Mouse (Mus musculus) hindbrain, embryonic 10.5 days (tissue): ENCODE measurements around the gene Slc2a8. TPM values are rescaled to one million over a fixed set of nuclear protein-coding genes. Genes with fewer than 3 reads are reported as not detected.

ENCODE experiments used
- DNase-seq: peaks from one replicate; pipeline ENCODE4 v3.0.0-alpha.2; 2017; ENCODE audit warnings: low spot score
- H3K27ac ChIP-seq: fragments of 300-500 bp; sonication (generic); 2 replicates; pipeline ENCODE4 v1.5.1; 2016; ENCODE audit warnings: mild to moderate bottlenecking, moderate library complexity
- H3K27me3 ChIP-seq: fragments of 300-500 bp; sonication (generic); 2 replicates; pipeline ENCODE4 v1.6.1; 2016; ENCODE audit warnings: mild to moderate bottlenecking; ENCODE audit not compliant: poor library complexity, insufficient read depth, severe bottlenecking
- H3K36me3 ChIP-seq: fragments of 300-500 bp; sonication (generic); 2 replicates; pipeline ENCODE4 v1.6.1; 2016; ENCODE audit warnings: mild to moderate bottlenecking, moderate library complexity
- H3K4me1 ChIP-seq: fragments of 300-500 bp; sonication (generic); replicated peaks from 2 replicates; pipeline ENCODE4 v1.6.1; 2016; ENCODE audit warnings: mild to moderate bottlenecking
- H3K4me3 ChIP-seq: fragments of 300-500 bp; sonication (generic); 2 replicates; pipeline ENCODE4 v1.5.1; 2016; ENCODE audit warnings: mild to moderate bottlenecking, moderate library complexity
- H3K9me3 ChIP-seq: fragments of 300-500 bp; sonication (generic); 2 replicates; pipeline ENCODE4 v1.6.1; 2016; ENCODE audit warnings: mild to moderate bottlenecking, moderate library complexity
- WGBS: fragments of 180-500 bp; shearing (Covaris S2); methylation state at CpG from one replicate; pipeline ENCODE4 v1.1.7; 2016; 5-methylcytosine and 5-hydroxymethylcytosine counted together
- polyA plus RNA-seq: library from polyadenylated mRNA; unstranded; fragments of >200 nt; fragmentation: Nextera tagmentation; extraction: Ambion mirVana; gene quantifications from 2 replicates; pipeline ENCODE4 v1.2.1, GENCODE M21; 2016

Gene Slc2a8
- polyA plus RNA-seq, 1 experiment from 2014 or later: 27.4 TPM

DNA sequence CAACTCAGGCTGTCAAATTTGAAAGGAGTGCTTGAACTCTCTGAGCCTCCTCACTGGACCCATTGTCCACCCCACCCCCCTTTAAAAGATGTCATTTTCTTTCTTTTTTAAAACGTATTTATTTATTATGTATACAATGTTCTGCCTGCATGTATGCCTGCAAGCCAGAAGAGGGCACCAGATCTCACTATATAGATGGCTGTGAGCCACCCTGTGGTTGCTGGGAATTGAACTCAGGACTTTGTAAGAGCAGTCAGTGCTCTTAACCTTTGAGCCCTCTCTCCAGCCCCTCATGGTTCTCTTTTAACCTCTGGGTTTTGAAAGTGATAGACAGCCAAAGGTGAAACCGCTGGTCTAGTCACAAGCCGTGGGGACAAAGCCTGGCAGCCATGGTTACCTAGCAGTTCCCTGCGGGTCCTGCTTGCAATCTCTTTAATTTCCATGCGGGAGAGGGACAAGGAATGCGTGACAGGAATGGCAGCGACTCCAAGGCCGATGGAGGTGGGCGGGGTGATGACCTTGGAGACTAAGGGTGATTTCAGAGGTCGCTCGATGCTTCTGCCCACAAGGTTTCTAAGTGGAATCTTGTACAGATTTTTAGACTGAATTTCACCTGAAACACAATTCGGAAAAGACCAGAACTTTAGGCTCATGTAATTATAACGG, 8.4 kb upstream of the Slc2a8 start:
- H3K36me3 ChIP-seq: no peaks in the 10 kb centered on the region
- no peak overlapping the region for H3K27ac ChIP-seq
- H3K4me1 ChIP-seq: peaks cover 3% of the 10 kb centered on the region; the same call in 1 of the 2 replicates
- DNase-seq: no peak
- H3K27me3 ChIP-seq: no peaks in the 10 kb centered on the region
- no peaks in the 10 kb centered on the region for H3K9me3 ChIP-seq
- H3K4me3 ChIP-seq: no peak overlapping the region
- 52% methylated on average over 13 of the region's 13 CpGs for WGBS

DNA sequence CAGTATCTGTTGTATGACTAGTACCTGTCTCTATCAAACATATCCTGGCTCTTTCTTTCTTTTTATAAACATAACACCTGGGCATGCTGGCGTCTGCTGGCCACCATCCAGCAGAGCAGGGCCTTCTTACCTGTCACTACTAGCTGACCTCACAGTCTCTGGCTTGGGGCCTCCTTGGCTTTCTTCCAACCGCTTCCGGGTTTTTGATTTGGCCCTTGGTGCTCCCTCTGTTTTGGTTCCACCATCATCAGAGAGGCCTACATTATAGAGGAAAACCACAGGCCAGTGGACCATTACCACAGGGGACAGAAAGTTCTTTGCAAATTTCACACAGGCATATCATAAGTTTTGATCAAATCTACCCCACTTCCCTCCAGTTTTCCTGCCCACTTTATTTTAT, 7.5 kb upstream of the Slc2a8 start:
- Histone ChIP-seq H3K27me3 (no peaks in the 10 kb centered on the region), H3K27ac (no peak overlapping the region), H3K9me3 (no peaks in the 10 kb centered on the region), H3K36me3 (no peaks in the 10 kb centered on the region), H3K4me3 (no peak overlapping the region), H3K4me1 (peaks cover 3% of the 10 kb centered on the region; the same call in 1 of the 2 replicates)
- no peak for DNase-seq
- WGBS: 78% methylated on average over 3 of the region's 3 CpGs

DNA sequence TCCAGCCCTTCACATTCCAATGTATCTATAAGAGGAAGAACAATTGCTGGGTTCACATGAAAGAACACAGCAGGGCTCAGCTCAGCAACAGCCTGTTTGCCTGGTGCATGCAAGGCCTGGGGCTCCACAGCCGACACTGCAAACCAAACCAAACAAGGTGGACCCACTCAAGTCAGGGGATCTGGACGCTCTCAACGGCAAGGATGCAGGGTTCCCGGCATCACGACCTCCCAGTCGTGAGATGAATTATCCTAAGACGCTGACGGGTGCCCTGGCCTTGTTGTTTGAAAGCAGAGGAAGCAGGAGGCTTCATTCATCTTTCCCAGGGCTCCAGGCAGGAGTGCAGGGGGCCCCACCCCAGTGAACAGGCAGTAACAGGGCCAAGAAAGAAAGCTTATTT, 4.0 kb upstream of the Slc2a8 start:
- WGBS: 67% methylated on average over 8 of the region's 8 CpGs
- Histone ChIP-seq H3K27me3 (no peaks in the 10 kb centered on the region), H3K27ac (no peak overlapping the region), H3K4me1 (peaks cover 23% of the 10 kb centered on the region), H3K4me3 (no peak overlapping the region), H3K36me3 (no peaks in the 10 kb centered on the region), H3K9me3 (no peaks in the 10 kb centered on the region)
- DNase-seq: no peak

DNA sequence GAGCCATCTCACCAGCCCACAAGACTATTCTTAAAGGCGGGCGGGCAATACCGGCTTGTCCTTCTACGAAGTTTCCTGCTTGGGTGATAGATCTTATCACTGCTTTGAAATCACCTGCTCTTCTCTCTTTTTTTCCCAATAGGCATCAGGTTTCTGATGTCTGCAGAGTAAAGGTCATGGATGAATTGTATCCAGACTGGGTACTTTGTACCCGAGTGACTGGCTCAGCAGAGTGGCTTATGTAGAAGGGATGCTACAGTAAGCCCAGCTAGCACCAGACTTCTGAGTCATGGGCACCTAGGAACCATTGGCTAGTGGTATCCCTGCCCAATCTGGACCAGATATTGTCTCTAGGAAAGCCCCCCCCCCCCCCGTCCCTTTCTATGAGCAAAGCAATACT, 1.7 kb upstream of the Slc2a8 start:
- Histone ChIP-seq H3K27me3 (no peaks in the 10 kb centered on the region), H3K9me3 (no peaks in the 10 kb centered on the region), H3K27ac (no peak overlapping the region), H3K4me3 (no peak overlapping the region), H3K36me3 (no peaks in the 10 kb centered on the region), H3K4me1 (peaks cover 31% of the 10 kb centered on the region)
- WGBS: 58% methylated on average over 6 of the region's 6 CpGs
- no peak for DNase-seq

DNA sequence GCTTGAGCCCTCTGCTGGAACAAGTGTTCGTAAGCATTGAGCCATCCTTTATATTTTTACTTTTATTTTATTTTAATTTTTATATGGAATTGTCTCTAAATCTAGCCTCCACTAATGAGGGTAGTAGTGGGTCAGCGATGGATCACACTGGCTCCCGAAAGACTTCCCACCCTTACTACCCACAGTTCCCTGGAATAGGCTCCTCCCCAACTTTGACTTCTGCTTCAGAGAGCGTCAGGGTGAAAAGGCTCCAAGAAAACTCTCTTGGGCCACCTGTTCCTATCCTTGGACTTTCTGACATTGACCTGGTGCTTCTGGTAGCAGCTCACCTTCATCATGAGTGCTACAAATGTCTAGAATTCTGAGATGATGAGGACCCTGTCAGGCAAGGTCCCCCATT, 817 bp upstream of the Slc2a8 start:
- no peaks in the 10 kb centered on the region for H3K36me3 ChIP-seq
- WGBS: 4% methylated on average over 4 of the region's 4 CpGs
- H3K4me1 ChIP-seq: peaks cover 35% of the 10 kb centered on the region
- peak overlapping the region; percentile 87 for H3K4me3 ChIP-seq
- H3K27me3 ChIP-seq: no peaks in the 10 kb centered on the region
- DNase-seq: no peak
- H3K9me3 ChIP-seq: no peaks in the 10 kb centered on the region
- H3K27ac ChIP-seq: peak overlapping the region; percentile 69

DNA sequence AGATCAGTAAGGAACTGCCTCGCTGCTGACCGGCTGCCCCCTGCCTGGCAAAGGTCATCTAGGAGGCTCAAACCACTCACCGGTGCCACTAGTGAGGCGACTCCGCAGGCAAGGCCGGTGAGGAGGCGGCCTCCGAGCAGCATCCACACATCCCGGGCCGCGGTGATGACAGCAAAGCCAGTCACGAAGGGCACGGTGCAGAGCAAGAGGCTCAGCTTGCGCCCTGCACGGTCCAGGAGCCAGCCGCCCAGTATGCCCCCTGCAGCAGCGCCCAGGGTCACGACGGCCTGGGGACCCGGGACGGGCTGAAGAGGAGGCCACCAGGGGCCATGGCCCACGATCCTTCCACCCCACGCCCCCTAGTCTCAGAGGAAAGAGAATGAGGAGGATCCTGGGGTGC, 602 bp downstream of the Slc2a8 start:
- H3K27me3 ChIP-seq: no peaks in the 10 kb centered on the region
- no peaks in the 10 kb centered on the region for H3K9me3 ChIP-seq
- 1% methylated on average over 23 of the region's 23 CpGs for WGBS
- DNase-seq: peak; percentile 37
- H3K4me1 ChIP-seq: peaks cover 42% of the 10 kb centered on the region
- peak overlapping the region; percentile 87 for H3K4me3 ChIP-seq
- peaks cover under 1% of the 10 kb centered on the region; the same call in 1 of the 2 replicates for H3K36me3 ChIP-seq
- peak overlapping the region; percentile 89 for H3K27ac ChIP-seq

DNA sequence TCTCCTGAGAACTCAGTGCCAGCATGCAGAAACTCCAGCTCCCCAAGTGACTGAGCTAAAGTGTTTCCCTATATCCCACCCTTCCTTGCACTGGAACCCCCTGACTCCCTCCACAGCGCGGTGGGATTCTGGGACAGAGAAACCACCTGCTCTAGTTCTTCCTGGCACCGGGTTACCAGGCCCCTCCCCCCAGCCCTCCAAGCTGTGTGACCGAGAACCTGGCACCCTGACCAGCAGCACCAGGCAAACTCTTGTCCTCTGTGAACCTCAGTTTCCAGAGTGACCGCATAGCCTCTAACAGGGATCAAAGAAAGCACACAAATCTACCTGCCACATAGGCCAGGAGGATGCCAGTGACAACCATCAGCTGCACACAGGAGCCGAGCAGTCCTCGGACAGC, 2.2 kb downstream of the Slc2a8 start:
- peaks cover 41% of the 10 kb centered on the region for H3K4me1 ChIP-seq
- H3K4me3 ChIP-seq: no peak overlapping the region
- H3K9me3 ChIP-seq: no peaks in the 10 kb centered on the region
- no peaks in the 10 kb centered on the region for H3K27me3 ChIP-seq
- DNase-seq: no peak
- peaks cover 17% of the 10 kb centered on the region for H3K36me3 ChIP-seq
- H3K27ac ChIP-seq: no peak overlapping the region
- 89% methylated on average over 7 of the region's 7 CpGs for WGBS

DNA sequence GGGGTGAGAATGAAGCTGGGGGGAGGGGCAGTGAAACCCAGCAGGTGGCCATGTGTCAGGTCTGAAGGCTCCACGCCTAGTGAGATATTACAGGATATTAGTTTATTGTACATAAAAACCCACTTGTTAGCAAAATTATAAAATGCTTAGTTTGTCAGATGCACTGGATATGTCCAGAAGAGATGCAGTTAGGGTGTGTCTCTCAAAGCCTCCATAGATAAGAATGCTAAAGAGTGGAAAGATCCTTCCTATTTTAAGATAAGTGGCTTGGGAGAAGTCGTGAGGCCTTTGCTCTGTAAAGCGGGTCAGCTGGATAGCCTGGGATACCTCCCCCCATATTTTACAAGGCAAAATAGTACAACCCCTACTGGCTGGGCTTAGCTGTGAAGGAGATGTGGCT, 3.2 kb downstream of the Slc2a8 start:
- no peaks in the 10 kb centered on the region for H3K9me3 ChIP-seq
- peaks cover 41% of the 10 kb centered on the region for H3K4me1 ChIP-seq
- no peak for DNase-seq
- peaks cover 27% of the 10 kb centered on the region for H3K36me3 ChIP-seq
- H3K27me3 ChIP-seq: no peaks in the 10 kb centered on the region
- 79% methylated on average over 3 of the region's 3 CpGs for WGBS
- H3K4me3 ChIP-seq: no peak overlapping the region
- no peak overlapping the region for H3K27ac ChIP-seq

DNA sequence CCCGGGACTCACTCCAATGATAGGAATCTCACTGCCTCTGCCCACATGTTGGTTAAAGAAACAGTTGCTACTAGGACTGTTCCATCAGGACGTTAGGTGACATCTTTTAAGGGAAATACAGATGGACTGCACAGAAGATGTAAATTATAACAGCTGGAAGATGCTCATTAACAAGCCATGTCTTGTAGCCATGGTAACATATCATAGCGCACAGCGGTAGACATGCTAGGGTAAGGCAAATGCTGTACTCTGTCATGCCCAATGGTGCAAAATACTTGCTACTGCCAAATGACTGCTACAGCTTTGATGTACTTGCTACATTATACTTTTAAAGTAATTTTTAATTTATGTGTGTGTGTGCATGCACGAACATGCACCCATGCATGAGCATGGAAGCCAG, 4.8 kb downstream of the Slc2a8 start:
- no peak overlapping the region for H3K27ac ChIP-seq
- WGBS: 84% methylated on average over 5 of the region's 5 CpGs
- H3K4me1 ChIP-seq: peaks cover 32% of the 10 kb centered on the region
- no peaks in the 10 kb centered on the region for H3K27me3 ChIP-seq
- peaks cover 40% of the 10 kb centered on the region for H3K36me3 ChIP-seq
- H3K4me3 ChIP-seq: no peak overlapping the region
- no peak for DNase-seq
- no peaks in the 10 kb centered on the region for H3K9me3 ChIP-seq

DNA sequence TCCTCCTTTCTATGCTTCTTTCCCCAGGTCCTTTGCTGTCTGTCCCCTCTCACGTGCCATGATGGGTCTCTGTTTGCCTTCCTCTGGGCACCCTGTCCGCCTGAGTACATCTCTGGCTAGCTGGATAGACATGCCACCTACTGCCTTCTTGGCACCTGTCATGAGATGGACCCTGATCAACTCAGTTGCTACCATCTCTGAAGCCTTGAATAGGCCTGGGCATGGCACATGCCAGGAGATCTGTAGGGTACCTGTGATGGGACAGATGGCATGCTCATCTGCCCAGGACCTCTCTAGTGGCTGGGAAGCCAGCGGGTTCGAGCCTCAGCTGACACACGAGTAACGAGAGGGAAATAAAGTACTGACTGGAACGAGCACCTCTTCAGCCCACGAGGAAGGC, 7.7 kb downstream of the Slc2a8 start:
- Histone ChIP-seq H3K9me3 (no peaks in the 10 kb centered on the region), H3K36me3 (peaks cover 40% of the 10 kb centered on the region), H3K27me3 (no peaks in the 10 kb centered on the region), H3K27ac (no peak overlapping the region), H3K4me3 (no peak overlapping the region), H3K4me1 (peaks cover 15% of the 10 kb centered on the region; the same call in 1 of the 2 replicates)
- 91% methylated on average over 8 of the region's 8 CpGs for WGBS
- DNase-seq: no peak

DNA sequence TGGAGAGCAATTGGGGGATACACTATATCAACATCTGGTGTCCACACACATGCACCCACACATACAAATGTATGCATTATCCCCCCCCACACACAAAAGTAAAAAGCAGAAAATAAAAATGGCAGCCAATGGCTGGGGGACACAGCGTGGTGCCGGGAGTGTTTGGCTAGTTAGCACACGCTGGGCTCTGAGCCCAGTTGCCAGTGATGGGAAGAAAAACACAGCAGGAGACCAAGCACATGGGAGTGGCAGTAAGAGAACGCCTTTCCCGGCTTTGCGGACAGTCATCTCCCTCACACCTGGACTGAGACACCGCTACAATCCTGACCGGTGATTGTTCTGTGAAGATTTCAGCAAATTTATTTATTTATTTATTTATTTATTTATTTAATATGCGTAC, 10.6 kb downstream of the Slc2a8 start:
- Histone ChIP-seq H3K4me1 (peaks cover 25% of the 10 kb centered on the region), H3K27me3 (no peaks in the 10 kb centered on the region), H3K36me3 (peaks cover 39% of the 10 kb centered on the region), H3K9me3 (no peaks in the 10 kb centered on the region), H3K4me3 (no peak overlapping the region), H3K27ac (no peak overlapping the region)
- DNase-seq: no peak
- WGBS: 37% methylated on average over 9 of the region's 9 CpGs

DNA sequence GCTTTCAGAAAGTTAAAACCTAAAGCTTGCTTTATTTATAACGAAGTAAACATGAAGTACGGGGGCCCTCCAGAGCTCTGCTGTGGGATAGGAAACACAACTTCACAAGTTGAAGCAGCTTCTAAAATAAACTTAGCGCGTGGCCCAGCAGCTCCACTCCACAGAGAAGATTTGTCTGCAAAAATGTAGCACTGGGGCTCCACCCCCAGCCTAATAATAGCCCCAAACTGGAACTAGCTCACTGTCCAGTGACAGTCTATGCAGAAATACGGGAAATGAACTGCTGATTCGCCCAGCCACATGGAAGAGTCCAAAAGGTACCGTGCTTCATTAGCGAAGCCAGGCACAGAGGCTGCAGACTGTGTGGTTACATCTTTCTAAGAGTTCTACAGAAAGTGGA, 12.6 kb downstream of the Slc2a8 start:
- H3K27me3 ChIP-seq: no peaks in the 10 kb centered on the region
- DNase-seq: no peak
- no peak overlapping the region for H3K27ac ChIP-seq
- peaks cover 26% of the 10 kb centered on the region for H3K36me3 ChIP-seq
- H3K4me3 ChIP-seq: no peak overlapping the region
- peaks cover 40% of the 10 kb centered on the region for H3K4me1 ChIP-seq
- 86% methylated on average over 8 of the region's 8 CpGs for WGBS
- H3K9me3 ChIP-seq: no peaks in the 10 kb centered on the region

DNA sequence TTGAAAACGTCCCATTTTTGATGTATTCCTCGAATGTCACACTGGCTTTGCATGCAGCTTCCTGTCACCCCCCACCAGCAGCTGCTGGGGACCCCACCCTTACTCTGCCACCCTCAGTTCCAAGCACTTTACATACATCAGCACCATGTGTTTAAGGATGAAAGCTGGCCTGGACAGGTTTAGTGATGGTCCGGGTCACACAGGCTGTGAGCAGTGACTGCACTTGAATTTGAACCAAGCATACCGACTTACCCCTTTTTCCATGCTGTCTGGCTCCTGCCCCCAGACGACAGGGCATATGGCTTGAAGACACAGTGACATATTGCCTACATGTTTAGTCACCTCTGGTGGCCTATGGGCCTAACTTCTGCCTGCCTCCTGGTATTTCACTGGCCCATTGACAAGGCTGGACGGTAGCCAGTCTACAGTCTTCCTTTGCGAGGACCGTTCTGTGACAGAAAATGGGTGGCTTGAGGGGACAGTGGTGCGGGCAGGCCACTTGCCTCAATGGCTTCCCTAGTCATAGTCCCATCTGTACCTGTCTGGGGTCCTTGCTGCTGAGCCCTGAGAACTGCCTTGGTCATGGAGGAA, 13.8 kb downstream of the Slc2a8 start:
- peaks cover 52% of the 10 kb centered on the region for H3K4me1 ChIP-seq
- DNase-seq: no peak
- no peaks in the 10 kb centered on the region for H3K27me3 ChIP-seq
- peaks cover 26% of the 10 kb centered on the region for H3K36me3 ChIP-seq
- WGBS: 86% methylated on average over 9 of the region's 9 CpGs
- no peaks in the 10 kb centered on the region for H3K9me3 ChIP-seq
- H3K27ac ChIP-seq: no peak overlapping the region
- peak overlapping the region; percentile 73; the same call in 1 of the 2 replicates for H3K4me3 ChIP-seq
